Mouse (Mus musculus) embryonic facial prominence, embryonic 13.5 days (tissue): ENCODE data around the gene Morn2. TPM values are rescaled to one million over a fixed set of nuclear protein-coding genes. Genes with fewer than 3 reads are reported as not detected.
A peak's percentile ranks its signal among the peaks of the same experiment; 100 is the strongest.

ENCODE experiments used
- ATAC-seq: fragments of 200-750 bp; cut with Nextera tagmentation; 2 replicates; pipeline ENCODE4 v1.8.0; 2017; ENCODE audit warnings: low read depth; ENCODE audit not compliant: insufficient number of reproducible peaks, insufficient read depth, low FRiP score, low TSS enrichment
- H3K27ac ChIP-seq: fragments of 300-500 bp; sonication (generic); 2 replicates; pipeline ENCODE4 v1.5.1; 2015; ENCODE audit warnings: moderate library complexity, mild to moderate bottlenecking, inconsistent platforms
- H3K27me3 ChIP-seq: fragments of 300-500 bp; sonication (generic); 2 replicates; pipeline ENCODE4 v1.6.1; 2015; ENCODE audit warnings: mild to moderate bottlenecking, inconsistent platforms
- H3K36me3 ChIP-seq: fragments of 300-500 bp; sonication (generic); 2 replicates; pipeline ENCODE4 v1.6.1; 2015; ENCODE audit warnings: mild to moderate bottlenecking, inconsistent platforms
- H3K4me1 ChIP-seq: fragments of 300-500 bp; sonication (generic); 2 replicates; pipeline ENCODE4 v1.6.1; 2015; ENCODE audit warnings: inconsistent platforms
- H3K4me2 ChIP-seq: fragments of 300-500 bp; sonication (generic); 2 replicates; pipeline ENCODE4 v1.6.1; 2015; ENCODE audit warnings: moderate library complexity, mild to moderate bottlenecking, inconsistent platforms
- H3K4me3 ChIP-seq: fragments of 300-500 bp; sonication (generic); 2 replicates; pipeline ENCODE4 v1.5.1; 2015; ENCODE audit warnings: mild to moderate bottlenecking, inconsistent platforms
- H3K9ac ChIP-seq: fragments of 300-500 bp; sonication (generic); 2 replicates; pipeline ENCODE4 v1.6.1; 2015; ENCODE audit warnings: mild to moderate bottlenecking, inconsistent platforms
- H3K9me3 ChIP-seq: fragments of 300-500 bp; sonication (generic); 2 replicates; pipeline ENCODE4 v1.6.1; 2016; ENCODE audit warnings: inconsistent platforms
- WGBS: fragments of 180-500 bp; shearing (Covaris S2); methylation state at CpG from one replicate; pipeline ENCODE4 v1.1.7; 2015; ENCODE audit warnings: mixed read lengths; 5-methylcytosine and 5-hydroxymethylcytosine counted together
- polyA plus RNA-seq: library from polyadenylated mRNA; unstranded; fragments of >200 nt; fragmentation: Nextera tagmentation; extraction: Ambion mirVana; gene quantifications from 2 replicates; pipeline ENCODE4 v1.2.1, GENCODE M21; 2015

The Morn2 gene
- polyA plus RNA-seq, 1 experiment from 2014 or later: 24.3 TPM

DNA sequence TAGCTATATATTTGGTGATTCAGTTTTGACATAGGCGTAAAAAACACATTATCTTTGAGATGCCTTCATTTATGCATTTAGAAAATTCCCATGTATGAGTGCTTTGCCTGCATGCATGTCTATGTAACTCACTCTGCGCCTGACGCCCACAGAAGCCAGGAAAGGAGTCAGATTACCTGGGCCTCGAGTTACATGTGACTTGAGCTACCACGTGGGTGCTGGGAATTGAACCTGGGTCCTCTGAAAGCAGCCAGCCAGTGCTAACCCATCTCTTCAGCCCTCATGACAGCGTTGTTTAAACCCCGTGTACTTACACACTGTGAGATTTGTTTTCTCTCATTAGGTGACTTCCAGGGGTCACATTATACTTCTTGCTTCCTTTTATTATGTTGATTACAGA is 34.5 kb downstream of the Morn2 start:
- 81% methylated on average over 7 of the region's 7 CpGs for WGBS
- Histone ChIP-seq H3K36me3 (no peaks in the 10 kb centered on the region), H3K27me3 (no peaks in the 10 kb centered on the region), H3K4me1 (no peaks in the 10 kb centered on the region), H3K27ac (no peak overlapping the region), H3K4me2 (no peak overlapping the region), H3K9ac (no peak overlapping the region), H3K9me3 (no peaks in the 10 kb centered on the region), H3K4me3 (no peak overlapping the region)
- no peak for ATAC-seq

DNA sequence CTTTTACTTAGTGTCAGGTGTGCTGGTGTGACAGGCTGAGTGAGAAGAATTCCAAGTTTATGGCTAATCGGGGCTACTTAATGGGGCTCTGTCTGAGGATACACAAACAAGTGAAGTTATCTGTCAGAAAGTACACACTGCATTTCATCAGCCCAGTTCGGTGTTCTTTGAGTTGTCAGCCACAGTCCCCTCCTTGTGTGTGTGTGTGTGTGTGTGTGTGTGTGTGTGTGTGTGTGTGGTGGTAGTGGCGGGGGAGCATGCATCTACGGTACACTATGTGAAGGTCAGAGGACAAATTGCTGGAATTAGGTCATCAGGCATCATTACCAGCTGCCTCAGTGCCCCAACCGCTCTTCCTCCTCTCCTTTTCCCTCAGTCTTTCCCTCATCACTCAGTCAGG is 35.5 kb downstream of the Morn2 start:
- H3K27me3 ChIP-seq: no peaks in the 10 kb centered on the region
- WGBS: 79% methylated on average over 4 of the region's 5 CpGs
- no peak overlapping the region for H3K27ac ChIP-seq
- H3K4me2 ChIP-seq: no peak overlapping the region
- no peaks in the 10 kb centered on the region for H3K9me3 ChIP-seq
- H3K9ac ChIP-seq: no peak overlapping the region
- H3K4me1 ChIP-seq: no peaks in the 10 kb centered on the region
- no peak overlapping the region for H3K4me3 ChIP-seq
- no peak for ATAC-seq
- H3K36me3 ChIP-seq: no peaks in the 10 kb centered on the region

DNA sequence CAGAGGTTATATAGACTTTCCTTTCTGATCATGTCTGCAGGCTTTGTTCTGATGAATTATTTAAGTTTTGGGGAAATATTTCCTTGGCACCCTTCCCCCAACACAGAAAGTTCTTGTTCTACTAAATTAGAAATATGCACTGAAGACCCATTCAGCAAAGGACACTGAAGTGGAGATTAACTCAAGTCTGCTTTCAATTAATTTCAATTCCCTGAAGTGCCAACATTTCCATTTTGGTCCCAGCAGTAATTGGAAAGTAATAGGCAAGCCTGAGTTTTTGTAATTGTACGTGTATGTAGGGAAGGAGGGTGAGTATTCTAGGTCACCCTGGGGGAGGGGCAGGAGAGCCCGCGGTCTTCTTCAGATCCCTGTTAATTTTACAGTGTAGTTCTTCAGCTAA is 36.4 kb downstream of the Morn2 start:
- Histone ChIP-seq H3K27ac (no peak overlapping the region), H3K4me2 (no peak overlapping the region), H3K27me3 (no peaks in the 10 kb centered on the region), H3K36me3 (no peaks in the 10 kb centered on the region), H3K9ac (no peak overlapping the region), H3K4me1 (no peaks in the 10 kb centered on the region), H3K4me3 (no peak overlapping the region), H3K9me3 (no peaks in the 10 kb centered on the region)
- ATAC-seq: no peak
- WGBS: 53% methylated on average over 3 of the region's 3 CpGs

DNA sequence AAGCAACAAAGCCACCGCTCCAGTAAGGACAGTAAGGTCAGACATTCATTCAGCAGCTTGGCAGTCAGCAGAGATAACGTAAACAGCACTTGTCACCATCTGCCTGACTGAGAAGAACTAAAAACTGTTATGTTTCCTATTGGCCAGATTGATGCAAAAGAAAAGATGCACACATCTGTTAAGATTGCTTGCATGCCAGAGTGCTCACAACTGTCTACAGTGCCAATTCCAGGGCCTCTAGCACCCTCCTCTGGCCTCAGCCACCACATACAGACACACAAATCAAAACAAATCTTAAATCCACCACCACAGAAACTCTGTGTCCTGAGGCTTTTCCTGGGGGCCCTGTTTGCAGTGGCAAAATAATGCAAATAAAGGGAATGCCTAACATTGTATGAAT is 42.4 kb downstream of the Morn2 start:
- H3K27me3 ChIP-seq: no peaks in the 10 kb centered on the region
- H3K27ac ChIP-seq: no peak overlapping the region
- H3K4me2 ChIP-seq: no peak overlapping the region
- no peak overlapping the region for H3K4me3 ChIP-seq
- WGBS: 75% methylated on average over 2 of the region's 2 CpGs
- no peaks in the 10 kb centered on the region for H3K36me3 ChIP-seq
- H3K4me1 ChIP-seq: no peaks in the 10 kb centered on the region
- H3K9ac ChIP-seq: no peak overlapping the region
- ATAC-seq: no peak
- H3K9me3 ChIP-seq: no peaks in the 10 kb centered on the region

DNA sequence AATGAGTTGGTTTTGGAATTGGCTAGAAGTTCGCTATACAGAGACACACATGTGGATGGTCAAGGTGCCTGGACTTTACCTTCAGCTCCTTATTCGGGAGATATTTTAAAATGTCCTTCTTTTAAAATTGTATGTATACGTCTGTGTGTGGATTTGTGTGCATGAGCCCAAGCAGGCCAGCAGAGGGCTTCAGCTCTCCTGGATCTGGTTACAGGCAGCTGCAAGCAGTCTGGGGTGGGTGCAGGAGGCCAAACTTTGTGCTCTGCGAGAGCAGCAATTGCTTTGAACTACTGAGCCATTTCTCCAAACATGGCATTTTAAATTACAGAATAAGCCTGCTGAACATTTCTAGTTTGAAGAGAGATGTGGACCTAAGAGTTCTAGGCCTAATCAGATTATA is 55.3 kb downstream of the Morn2 start:
- H3K9me3 ChIP-seq: no peaks in the 10 kb centered on the region
- H3K4me3 ChIP-seq: no peak overlapping the region
- ATAC-seq: no peak
- no peak overlapping the region for H3K4me2 ChIP-seq
- peaks cover 5% of the 10 kb centered on the region; the same call in 1 of the 2 replicates for H3K4me1 ChIP-seq
- H3K9ac ChIP-seq: no peak overlapping the region
- no peaks in the 10 kb centered on the region for H3K36me3 ChIP-seq
- H3K27me3 ChIP-seq: no peaks in the 10 kb centered on the region
- WGBS: 72% methylated on average over 4 of the region's 4 CpGs
- no peak overlapping the region for H3K27ac ChIP-seq

DNA sequence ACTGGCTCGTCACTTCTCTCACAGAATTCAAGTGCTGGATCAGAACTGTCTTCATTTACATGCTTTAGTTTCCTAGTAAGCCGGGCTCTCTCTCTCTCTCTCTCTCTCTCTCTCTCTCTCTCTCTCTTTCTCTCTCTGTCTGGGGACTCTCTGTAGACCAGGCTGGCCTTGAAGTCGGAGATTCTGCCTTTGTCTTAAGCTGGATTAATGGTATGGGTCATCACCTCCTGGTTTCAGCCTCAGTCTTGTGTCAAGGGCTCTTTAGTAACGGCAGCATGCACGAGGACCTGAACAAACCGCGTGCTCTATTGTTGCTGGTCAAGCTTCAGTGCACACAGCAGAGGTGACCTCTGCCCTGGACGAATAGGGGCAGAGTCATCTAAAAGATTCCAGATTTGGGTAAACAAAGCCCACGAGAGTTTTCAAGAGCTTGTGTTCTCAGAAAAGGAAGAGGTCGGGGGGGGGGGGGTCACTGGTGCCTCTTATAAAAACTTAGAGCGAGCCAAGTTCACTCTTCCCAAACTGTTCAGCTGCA is 56.7 kb downstream of the Morn2 start:
- H3K9ac ChIP-seq: no peak overlapping the region
- peaks cover 5% of the 10 kb centered on the region; the same call in 1 of the 2 replicates for H3K4me1 ChIP-seq
- no peak overlapping the region; the same call in 1 of the 2 replicates for H3K27ac ChIP-seq
- 0 out of 2 replicates have a peak overlapping the region, but pooled peaks have one; percentile 9 for H3K4me2 ChIP-seq
- no peak for ATAC-seq
- H3K36me3 ChIP-seq: no peaks in the 10 kb centered on the region
- H3K27me3 ChIP-seq: no peaks in the 10 kb centered on the region
- 48% methylated on average over 11 of the region's 11 CpGs for WGBS
- H3K4me3 ChIP-seq: no peak overlapping the region
- no peaks in the 10 kb centered on the region for H3K9me3 ChIP-seq

Other genes starting within 250 kb of the Morn2 start
- 70.0 and 71.3 TPM in 2 replicates for gene Hnrnpll, start 227.9 kb upstream of the Morn2 start, polyA plus RNA-seq
- gene Galm, start 162.7 kb upstream of the Morn2 start, polyA plus RNA-seq: 20.0 and 23.7 TPM in 2 replicates
- 693 and 708 TPM in 2 replicates for gene Srsf7, start 82.9 kb upstream of the Morn2 start, polyA plus RNA-seq
- gene Ttc39d, start 82.7 kb upstream of the Morn2 start, polyA plus RNA-seq: 0.12 TPM in 1 of 2 replicates, not detected in the other
- 34.5 and 41.2 TPM in 2 replicates for gene Gemin6, start 65.8 kb upstream of the Morn2 start, polyA plus RNA-seq
- 21.8 and 23.7 TPM in 2 replicates for gene Dhx57, start 273 bp downstream of the Morn2 start, polyA plus RNA-seq
- 1.1 and 1.5 TPM in 2 replicates for gene Arhgef33, start 17.2 kb downstream of the Morn2 start, polyA plus RNA-seq
- 1.6 and 3.0 TPM in 2 replicates for gene Gm10190, start 83.3 kb downstream of the Morn2 start, polyA plus RNA-seq
- 5.5 and 6.8 TPM in 2 replicates for gene Sos1, start 190.2 kb downstream of the Morn2 start, polyA plus RNA-seq